Mouse (Mus musculus) myocyte (in vitro differentiated cells): ENCODE measurements around the gene Ddah1.

Experiments used
- E2F4 ChIP-seq: IDR thresholded peaks from one replicate; pipeline ENCODE4 v1.6.1; 2011; ENCODE audit warnings: mild to moderate bottlenecking, control low read depth, moderate library complexity; ENCODE audit not compliant: insufficient read depth
- MAX ChIP-seq: IDR thresholded peaks from one replicate; pipeline ENCODE4 v1.6.1; 2011; ENCODE audit warnings: low read depth, mild to moderate bottlenecking, control low read depth
- MYOD1 ChIP-seq, 3 experiments: IDR thresholded peaks; one replicate each; pipeline ENCODE4 v1.6.1; 2011; ENCODE audit warnings: control low read depth in 2 of 3, low read depth in 2 of 3, mild to moderate bottlenecking in 2 of 3, moderate library complexity in 1 of 3; ENCODE audit not compliant: insufficient read length in 2 of 3, control insufficient read depth in 1 of 3
- MYOG ChIP-seq, 3 experiments: IDR thresholded peaks; one replicate each; pipeline ENCODE4 v1.6.1; 2011; ENCODE audit warnings: control low read depth in 2 of 3, low read depth in 2 of 3, mild to moderate bottlenecking in 2 of 3; ENCODE audit not compliant: insufficient read length in 2 of 3, control insufficient read depth in 1 of 3, insufficient read depth in 1 of 3
- POLR2A ChIP-seq: IDR thresholded peaks from one replicate; pipeline ENCODE4 v1.6.1; 2011; ENCODE audit warnings: low read depth, mild to moderate bottlenecking, control low read depth, moderate library complexity; ENCODE audit not compliant: insufficient read length
- REST ChIP-seq: IDR thresholded peaks from one replicate; pipeline ENCODE4 v1.6.1; 2011; ENCODE audit warnings: mild to moderate bottlenecking, control low read depth, moderate library complexity; ENCODE audit not compliant: insufficient read depth, insufficient read length
- TCF12 ChIP-seq: IDR thresholded peaks from one replicate; pipeline ENCODE4 v1.6.1; 2011; ENCODE audit warnings: mild to moderate bottlenecking, control low read depth; ENCODE audit not compliant: poor library complexity, insufficient read depth, severe bottlenecking
- USF1 ChIP-seq: IDR thresholded peaks from one replicate; pipeline ENCODE4 v1.6.1; 2011; ENCODE audit warnings: low read depth, mild to moderate bottlenecking, control low read depth, moderate library complexity

DNA sequence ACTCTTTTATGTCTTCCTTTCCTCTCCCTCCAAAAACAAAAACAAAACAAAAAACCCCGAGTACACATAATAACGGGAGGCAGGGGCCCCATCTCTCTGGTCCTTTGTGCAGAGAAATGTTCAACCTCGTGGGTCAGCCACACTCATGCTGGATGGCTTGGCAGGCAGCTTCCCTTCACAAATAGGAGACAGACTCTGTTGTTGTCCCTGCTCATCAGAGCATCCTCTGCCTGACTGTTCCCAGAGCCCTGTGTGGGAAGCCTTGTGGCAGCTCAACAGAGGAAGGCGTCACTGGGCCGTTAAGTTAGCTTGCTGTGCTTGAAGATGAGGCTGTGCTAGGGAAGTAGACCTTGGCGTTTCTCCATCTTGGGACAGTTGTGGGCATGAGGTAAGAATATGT is 58.8 kb downstream of the Ddah1 start:
- TF ChIP-seq REST (no peak), MYOG (IDR thresholded peaks at IDR 0.05; ENCODE audit: control insufficient read depth in 1 of 3, insufficient read depth in 1 of 3, insufficient read length in 2 of 3, low read depth in 2 of 3) (no peak), MAX (no peak), USF1 (no peak), E2F4 (no peak), POLR2A (no peak), MYOD1 (IDR thresholded peaks at IDR 0.05; ENCODE audit: control insufficient read depth in 1 of 3, insufficient read length in 2 of 3, low read depth in 2 of 3) (no peak), TCF12 (no peak)
